In genomic region chr4:46353045-46353444, GRCm38 (mm10) we compare ENCODE assay signal across 33 mouse cellular contexts. TPM values are rescaled to one million over a fixed set of nuclear protein-coding genes. Genes with fewer than 3 reads are reported as not detected.
DNase-seq lines count a peak whose midpoint lies in the region; ATAC-seq lines count a peak whose summit lies in the region.
"Had no signal": no experiment of that assay in that cellular context is flagged by ENCODE, and none has a peak within 500 bp of the region (broad histone marks: within the 10 kb centered on the region; RNA-seq: fewer than 3 reads in every experiment).

No protein-coding gene starts in this region.

- DNase-seq in embryo, embryonic 10 days (ENCODE audit: low spot score): peak; percentile 52
- DNase-seq in embryo, embryonic 10.5 days (ENCODE audit: low spot score): no peak
- peak; percentile 50 for DNase-seq in urinary bladder, postnatal 14 days (ENCODE audit: low spot score)
- DNase-seq in urinary bladder, postnatal 4 days (ENCODE audit: low spot score in 2 of 2): no peak
- DNase-seq in gastrocnemius, adult 18-20 months (ENCODE audit: low spot score): no peak
- DNase-seq in layer of hippocampus, adult 11-12 months (ENCODE audit: low spot score): no peak
- DNase-seq: adrenal gland, postnatal 14 days; cerebellum, adult 9-10 months; gastrocnemius, postnatal 36 days; heart, adult 2 months; kidney, postnatal 25 days; layer of hippocampus, adult 9-11 months; left cerebral cortex, postnatal 4 days; lung, adult 2 months; lung, postnatal 14 days had no signal

- 0 out of 2 replicates have a peak overlapping the region, but pooled peaks have one; percentile 47 for H3K27ac ChIP-seq in embryonic facial prominence, embryonic 12.5 days
- no peak overlapping the region for H3K27ac ChIP-seq in limb, embryonic 12.5 days
- H3K27ac ChIP-seq: forebrain, embryonic 12.5 days; heart, adult 2 months; hindbrain, postnatal 0 days; liver, embryonic 12.5 days; midbrain, embryonic 13.5 days had no signal

- H3K4me3 ChIP-seq in embryonic facial prominence, embryonic 12.5 days: no peak overlapping the region
- no peak overlapping the region for H3K4me3 ChIP-seq in limb, embryonic 12.5 days (replicated peaks)
- H3K4me3 ChIP-seq: erythroblast, embryonic 14.5 days; forebrain, embryonic 12.5 days; heart, adult 2 months; liver, embryonic 12.5 days; midbrain, embryonic 13.5 days had no signal

- H3K9ac ChIP-seq in embryonic facial prominence, embryonic 12.5 days: no peak overlapping the region
- no peak overlapping the region for H3K9ac ChIP-seq in limb, embryonic 12.5 days (replicated peaks)
- H3K9ac ChIP-seq: forebrain, embryonic 12.5 days; liver, embryonic 12.5 days; midbrain, embryonic 13.5 days had no signal

- H3K36me3 ChIP-seq in embryonic facial prominence, embryonic 12.5 days: no peaks in the 10 kb centered on the region
- H3K36me3 ChIP-seq in limb, embryonic 12.5 days: no peaks in the 10 kb centered on the region
- H3K36me3 ChIP-seq: forebrain, embryonic 12.5 days; liver, embryonic 12.5 days; midbrain, embryonic 13.5 days had no signal

- no peak for ATAC-seq in embryonic facial prominence, embryonic 12.5 days (ENCODE audit: insufficient number of reproducible peaks, insufficient read depth, low FRiP score, low TSS enrichment)
- no peak for ATAC-seq in limb, embryonic 12.5 days (ENCODE audit: insufficient number of reproducible peaks, insufficient read depth, low FRiP score, low TSS enrichment, low read depth)
- ATAC-seq: hindbrain, postnatal 0 days; intestine, postnatal 0 days; liver, embryonic 12.5 days; midbrain, embryonic 13.5 days had no signal

- H3K27me3 ChIP-seq in embryonic facial prominence, embryonic 12.5 days: peaks cover 66% of the 10 kb centered on the region
- peaks cover 81% of the 10 kb centered on the region for H3K27me3 ChIP-seq in limb, embryonic 12.5 days

- H3K4me1 ChIP-seq in embryonic facial prominence, embryonic 12.5 days: 0 out of 2 replicates have a peak, but pooled peaks cover 5% of the 10 kb centered on the region
- peaks cover 18% of the 10 kb centered on the region for H3K4me1 ChIP-seq in limb, embryonic 12.5 days (replicated peaks)
- H3K4me1 ChIP-seq: liver, embryonic 12.5 days; midbrain, embryonic 13.5 days had no signal

- WGBS in embryonic facial prominence, embryonic 12.5 days: 8% methylated on average over 10 of the region's 10 CpGs
- 13% methylated on average over 10 of the region's 10 CpGs for WGBS in limb, embryonic 12.5 days

- H3K9me3 ChIP-seq in embryonic facial prominence, embryonic 12.5 days: no peaks in the 10 kb centered on the region
- H3K9me3 ChIP-seq in limb, embryonic 12.5 days: no peaks in the 10 kb centered on the region
- H3K9me3 ChIP-seq: forebrain, embryonic 12.5 days; liver, embryonic 12.5 days; midbrain, embryonic 13.5 days had no signal

- H3K4me2 ChIP-seq in embryonic facial prominence, embryonic 12.5 days (replicated peaks): no peak overlapping the region
- H3K4me2 ChIP-seq in limb, embryonic 12.5 days: peak overlapping the region; percentile 13; the same call in 1 of the 2 replicates
- H3K4me2 ChIP-seq: forebrain, embryonic 12.5 days; liver, embryonic 12.5 days; midbrain, embryonic 13.5 days had no signal

RNA-seq across cellular contexts. Expression of gene Foxe1, which starts 9.6 kb away (rescaled TPM):
- 1.8 and 3.0 TPM in 2 replicates for polyA plus RNA-seq in embryonic facial prominence, embryonic 12.5 days (2016; fragmentation: Nextera tagmentation; extraction: Ambion mirVana)
- polyA plus RNA-seq in limb, embryonic 12.5 days (2016; fragmentation: Nextera tagmentation; extraction: Ambion mirVana): not detected in 2 replicates
- total RNA-seq in gastrocnemius, adult 18-20 months (2021): not detected
- total RNA-seq: adrenal gland, postnatal 14 days; gastrocnemius, postnatal 36 days; heart, adult 2 months; hematopoietic stem cell, adult 5-6 weeks; hindbrain, postnatal 0 days; left cerebral cortex, adult 8-10 months; left cerebral cortex, postnatal 4 days; megakaryocyte, adult 5-6 weeks; monocyte, adult 5-6 weeks; neutrophil, adult 5-6 weeks had no signal
- polyA plus RNA-seq: cortical plate, adult 2 months; erythroblast, embryonic 14.5 days; forebrain, embryonic 12.5 days; heart, adult 2 months; heart, embryonic 14.5 days; hindbrain, postnatal 0 days; intestine, postnatal 0 days; kidney, embryonic 14.5 days; midbrain, embryonic 13.5 days; small intestine, adult 2 months; urinary bladder, adult 2 months had no signal

RNA-seq across cellular contexts. Expression of gene Trmo, which starts 36.2 kb away (rescaled TPM):
- polyA plus RNA-seq in embryonic facial prominence, embryonic 12.5 days (2016; fragmentation: Nextera tagmentation; extraction: Ambion mirVana): 8.2 and 9.7 TPM in 2 replicates
- polyA plus RNA-seq in limb, embryonic 12.5 days (2016; fragmentation: Nextera tagmentation; extraction: Ambion mirVana): 8.8 and 9.0 TPM in 2 replicates
- 1 to 10 TPM; 2.6 to 3.1 TPM for total RNA-seq in gastrocnemius, adult 18-20 months (2021)

Comparison
In these comparisons a context has a peak if more than half of its experiments do, and no peak if none do; other contexts are left out.
1. DNase-seq: peak in embryo, embryonic 10 days (single experiment) and urinary bladder, postnatal 14 days (single experiment); none in embryo, embryonic 10.5 days (single experiment), urinary bladder, postnatal 4 days (0 of 2), gastrocnemius, adult 18-20 months (single experiment) and layer of hippocampus, adult 11-12 months (single experiment).